9 mouse cellular contexts compared by ENCODE assay signal in genomic region chr6:84061328-84061727, GRCm38 (mm10). TPM values are rescaled to one million over a fixed set of nuclear protein-coding genes. Genes with fewer than 3 reads are reported as not detected.
DNase-seq lines count a peak whose midpoint lies in the region; ATAC-seq lines count a peak whose summit lies in the region.
"Had no signal": no experiment of that assay in that cellular context is flagged by ENCODE, and none has a peak within 500 bp of the region (broad histone marks: within the 10 kb centered on the region; RNA-seq: fewer than 3 reads in every experiment).

No protein-coding gene starts in this region.

- H3K9ac ChIP-seq in liver, embryonic 11.5 days (ENCODE audit: low read depth, low read length) = no peak overlapping the region
- H3K9ac ChIP-seq in neural tube, embryonic 13.5 days = no peak overlapping the region

- H3K4me1 ChIP-seq in liver, embryonic 11.5 days (replicated peaks; ENCODE audit: control insufficient read depth, insufficient read depth, low read length) = no peaks in the 10 kb centered on the region
- H3K4me1 ChIP-seq in neural tube, embryonic 13.5 days (replicated peaks) = no peaks in the 10 kb centered on the region

- no peak overlapping the region for H3K27ac ChIP-seq in liver, embryonic 11.5 days (ENCODE audit: low read depth, low read length)
- no peak overlapping the region for H3K27ac ChIP-seq in neural tube, embryonic 13.5 days (replicated peaks)

- H3K9me3 ChIP-seq in liver, embryonic 11.5 days (ENCODE audit: control insufficient read depth, low read length) = no peaks in the 10 kb centered on the region
- H3K9me3 ChIP-seq in neural tube, embryonic 13.5 days = no peaks in the 10 kb centered on the region

- H3K27me3 ChIP-seq in liver, embryonic 11.5 days (replicated peaks; ENCODE audit: control insufficient read depth, insufficient read depth, low read length) = no peaks in the 10 kb centered on the region
- H3K27me3 ChIP-seq in neural tube, embryonic 13.5 days = no peaks in the 10 kb centered on the region

- intact Hi-C loops in heart, postnatal 10 days (cut with DNase I) = loop anchor here (1.0 kb wide), 3 partner anchors 42 to 181 kb away; no protein-coding TSS in a partner anchor

- WGBS in liver, embryonic 11.5 days = 7% methylated on average over 5 of the region's 5 CpGs
- 12% methylated on average over 5 of the region's 5 CpGs for WGBS in neural tube, embryonic 13.5 days

- peak; percentile 64 for DNase-seq in liver
- no peak for DNase-seq in liver, embryonic 11.5 days (ENCODE audit: low spot score)
- peak; percentile 92 for DNase-seq in NIH3T3 (ENCODE audit: low read depth)
- DNase-seq in cerebellum, postnatal 4 days (ENCODE audit: low spot score in 2 of 2) = peak; percentile 41 to 58
- peak; percentile 63 to 79 for DNase-seq in heart, postnatal 10 days
- DNase-seq in layer of hippocampus, postnatal 36 days = peak; percentile 34 to 49

- no peak overlapping the region for H3K4me3 ChIP-seq in liver, embryonic 11.5 days (ENCODE audit: low read depth, low read length)
- no peak overlapping the region for H3K4me3 ChIP-seq in neural tube, embryonic 13.5 days

- no peaks in the 10 kb centered on the region for H3K36me3 ChIP-seq in liver, embryonic 11.5 days (ENCODE audit: control insufficient read depth, insufficient read depth, low read length)
- no peaks in the 10 kb centered on the region for H3K36me3 ChIP-seq in neural tube, embryonic 13.5 days

- H3K4me2 ChIP-seq in liver, embryonic 11.5 days = no peak overlapping the region
- H3K4me2 ChIP-seq in neural tube, embryonic 13.5 days = no peak overlapping the region

- ATAC-seq in liver, embryonic 11.5 days (replicated peaks; ENCODE audit: low FRiP score) = no peak
- ATAC-seq in neural tube, embryonic 13.5 days (ENCODE audit: low read depth) = peak; percentile 50; the same call in 1 of the 2 replicates
- no peak for ATAC-seq in erythroid progenitor cell, adult 5-6 weeks (replicated peaks; ENCODE audit: low FRiP score, poor library complexity, severe bottlenecking)

RNA-seq across cellular contexts. Expression of gene Dysf, which starts 52.9 kb away (rescaled TPM):
- polyA plus RNA-seq in liver, embryonic 11.5 days (2014; fragmentation: Nextera tagmentation; extraction: Ambion mirVana) = 4.7 and 5.3 TPM in 2 replicates
- 100 to 1,000 TPM; 117 to 135 TPM for total RNA-seq in heart, postnatal 10 days (2021)
- 1 to 10 TPM; 1.4 to 1.7 TPM for total RNA-seq in layer of hippocampus, postnatal 36 days (2021)
- polyA plus RNA-seq in neural tube, embryonic 13.5 days (2015; fragmentation: Nextera tagmentation; extraction: Ambion mirVana) = 5.6 and 6.4 TPM in 2 replicates
- total RNA-seq in erythroid progenitor cell, adult 5-6 weeks (2015; ENCODE audit: low replicate concordance) = not detected in 2 replicates
- total RNA-seq in erythroid progenitor cell, adult 5-6 weeks (2017; ENCODE audit: low replicate concordance) = 2.2 and 7.9 TPM in 2 replicates
- total RNA-seq: neutrophil, adult 5-6 weeks had no signal

Comparison
In these comparisons a context has a peak if more than half of its experiments do, and no peak if none do; other contexts are left out.
1. RNA of gene Dysf, which starts 52.9 kb away (total RNA-seq): 117 to 135 TPM in heart, postnatal 10 days; 2.2 to 7.9 TPM in erythroid progenitor cell, adult 5-6 weeks and 1.4 to 1.7 TPM in layer of hippocampus, postnatal 36 days; every median in the first group is over 10 times any median in the second.